Mouse (Mus musculus): ENCODE results near the gene Maml3.

- TF ChIP-seq POLR2A (IDR thresholded peaks at IDR 0.05; ENCODE audit: borderline replicate concordance, low read depth, low read length) (no peak), CTCF (IDR thresholded peaks at IDR 0.05; ENCODE audit: low read depth, low read length) (no peak)
Observed at GRCm38 (mm10) chr3:51954441-51954840, 150.4 kb downstream of the Maml3 start.
